Mouse (Mus musculus) liver, adult 2 months (tissue): Measurements from ENCODE around the gene Ifnlr1. TPM values are rescaled to one million over a fixed set of nuclear protein-coding genes. Genes with fewer than 3 reads are reported as not detected.

ENCODE experiments used
- DNase-seq: peaks from one replicate; pipeline ENCODE4 v3.0.0-alpha.2; 2011; ENCODE audit warnings: low read depth, low spot score; ENCODE audit errors: extremely low read depth
- H3K27ac ChIP-seq: fragments of 200-500 bp; replicated peaks from 2 replicates; pipeline ENCODE4 v1.5.1; 2012; ENCODE audit warnings: low read depth, mild to moderate bottlenecking, control low read depth, inconsistent platforms, low read length; ENCODE audit not compliant: insufficient read depth
- H3K27me3 ChIP-seq: fragments of 200-500 bp; 2 replicates; pipeline ENCODE4 v1.6.1; 2012; ENCODE audit warnings: mild to moderate bottlenecking, moderate library complexity, low read length, inconsistent platforms; ENCODE audit not compliant: control insufficient read depth, insufficient read depth
- H3K36me3 ChIP-seq: fragments of 200-500 bp; 2 replicates; pipeline ENCODE4 v1.6.1; 2012; ENCODE audit warnings: low read length, inconsistent platforms; ENCODE audit not compliant: control insufficient read depth, insufficient read depth
- H3K4me1 ChIP-seq: fragments of 200-500 bp; 2 replicates; pipeline ENCODE4 v1.6.1; 2011; ENCODE audit warnings: low read length; ENCODE audit not compliant: control insufficient read depth, insufficient read depth
- H3K4me3 ChIP-seq: fragments of 200-500 bp; 2 replicates; pipeline ENCODE4 v1.5.1; 2011; ENCODE audit warnings: low read depth, mild to moderate bottlenecking, control low read depth, low read length, moderate library complexity; ENCODE audit not compliant: insufficient read depth
- H3K79me2 ChIP-seq: fragments of 200-500 bp; 2 replicates; pipeline ENCODE4 v1.6.1; 2012; ENCODE audit warnings: inconsistent platforms, mild to moderate bottlenecking, low read length, moderate library complexity; ENCODE audit not compliant: control insufficient read depth, insufficient read depth
- H3K9ac ChIP-seq: fragments of 200-500 bp; 2 replicates; pipeline ENCODE4 v1.6.1; 2012; ENCODE audit warnings: low read depth, mild to moderate bottlenecking, control low read depth, inconsistent platforms, low read length
- CTCF ChIP-seq: fragments of 200-500 bp; IDR thresholded peaks from 2 replicates; pipeline ENCODE4 v1.5.1; 2011; ENCODE audit warnings: low read depth, low read length, control low read depth
- POLR2A ChIP-seq: fragments of 200-500 bp; IDR thresholded peaks from 2 replicates; pipeline ENCODE4 v1.6.1; 2011; ENCODE audit warnings: low read length, control low read depth; ENCODE audit not compliant: insufficient read depth; ENCODE audit errors: extremely low read depth
- WGBS: fragments of 180-500 bp; shearing (Covaris S2); methylation state at CpG from one replicate; pipeline ENCODE4 v1.1.7; 2018; 5-methylcytosine and 5-hydroxymethylcytosine counted together
- polyA plus RNA-seq: library from polyadenylated mRNA; depleted of rRNA; stranded (reverse); fragments of >200 nt; gene quantifications from 2 replicates; pipeline ENCODE4 v1.2.3, GENCODE M21; 2012
- total RNA-seq: library from RNA; depleted of rRNA; stranded (reverse); fragments of >200 nt; gene quantifications from 2 replicates; pipeline ENCODE4 v1.2.3, GENCODE M21; 2014

The Ifnlr1 gene
- total and polyA plus RNA-seq, 2 experiments = under 0.01 to 0.06 TPM

GRCm38 (mm10) chr4:135726416-135726815, 40.3 kb downstream of the Ifnlr1 start:
- peak; percentile 51 for DNase-seq
- WGBS = 32% methylated on average over 11 of the region's 11 CpGs
- no peak overlapping the region for H3K27ac ChIP-seq
- H3K79me2 ChIP-seq = no peaks in the 10 kb centered on the region
- no peaks in the 10 kb centered on the region for H3K27me3 ChIP-seq
- peaks cover 14% of the 10 kb centered on the region for H3K4me1 ChIP-seq
- TF ChIP-seq CTCF (no peak), POLR2A (no peak)
- H3K36me3 ChIP-seq = no peaks in the 10 kb centered on the region
- no peak overlapping the region for H3K9ac ChIP-seq
- no peak overlapping the region for H3K4me3 ChIP-seq

GRCm38 (mm10) chr4:135727817-135728216, 41.7 kb downstream of the Ifnlr1 start, which contains the start of gene Il22ra1:
TSS of gene Il22ra1 (plus strand) at chr4:135728172.
- Histone ChIP-seq H3K36me3 (no peaks in the 10 kb centered on the region), H3K9ac (peak within 1 kb of the TSS; percentile 80), H3K79me2 (no peaks in the 10 kb centered on the region), H3K4me1 (peaks cover 14% of the 10 kb centered on the region), H3K27ac (peak within 1 kb of the TSS; percentile 76), H3K4me3 (peak within 1 kb of the TSS; percentile 79), H3K27me3 (no peaks in the 10 kb centered on the region)
- DNase-seq = peak; percentile 85
- 5% methylated on average over 14 of the region's 14 CpGs for WGBS
- TF ChIP-seq CTCF (peak; percentile 41; the same call in 1 of the 2 replicates), POLR2A (no peak)

- no peak for TF ChIP-seq CTCF
- no peak for TF ChIP-seq POLR2A
- Histone ChIP-seq H3K27me3 (no peaks in the 10 kb centered on the region), H3K4me3 (no peak overlapping the region), H3K9ac (no peak overlapping the region), H3K36me3 (peaks cover 9% of the 10 kb centered on the region), H3K79me2 (no peaks in the 10 kb centered on the region), H3K27ac (no peak overlapping the region), H3K4me1 (peaks cover 14% of the 10 kb centered on the region)
- no peak for DNase-seq
- 88% methylated on average over 9 of the region's 9 CpGs for WGBS
These were observed 44.1 kb downstream of the Ifnlr1 start for GRCm38 (mm10) chr4:135730204-135730603.

GRCm38 (mm10) chr4:135730951-135731350, 44.9 kb downstream of the Ifnlr1 start:
- H3K4me3 ChIP-seq = no peak overlapping the region
- WGBS = 84% methylated on average over 8 of the region's 8 CpGs

GRCm38 (mm10) chr4:135733901-135734300, 47.8 kb downstream of the Ifnlr1 start:
- Histone ChIP-seq H3K4me3 (no peak overlapping the region), H3K79me2 (no peaks in the 10 kb centered on the region), H3K27ac (no peak overlapping the region), H3K9ac (no peak overlapping the region), H3K27me3 (no peaks in the 10 kb centered on the region), H3K36me3 (peaks cover 17% of the 10 kb centered on the region), H3K4me1 (peaks cover 4% of the 10 kb centered on the region)
- DNase-seq = no peak
- WGBS = 97% methylated on average over 14 of the region's 14 CpGs
- no peak for TF ChIP-seq POLR2A
- TF ChIP-seq CTCF = no peak

More at GRCm38 (mm10) chr4:135730951-135731350, 44.9 kb downstream of the Ifnlr1 start:
- H3K36me3 ChIP-seq = peaks cover 11% of the 10 kb centered on the region
- DNase-seq = no peak
- H3K79me2 ChIP-seq = no peaks in the 10 kb centered on the region
- H3K27ac ChIP-seq = no peak overlapping the region
- peaks cover 14% of the 10 kb centered on the region for H3K4me1 ChIP-seq
- no peak overlapping the region for H3K9ac ChIP-seq
- TF ChIP-seq POLR2A (no peak), CTCF (no peak)
- no peaks in the 10 kb centered on the region for H3K27me3 ChIP-seq

- Histone ChIP-seq H3K9ac (no peak overlapping the region), H3K27ac (no peak overlapping the region), H3K36me3 (peaks cover 17% of the 10 kb centered on the region), H3K4me1 (peaks cover 3% of the 10 kb centered on the region; the same call in 1 of the 2 replicates), H3K27me3 (no peaks in the 10 kb centered on the region), H3K4me3 (no peak overlapping the region), H3K79me2 (no peaks in the 10 kb centered on the region)
- no peak for DNase-seq
- WGBS = 88% methylated on average over 3 of the region's 3 CpGs
- TF ChIP-seq CTCF (no peak), POLR2A (no peak)
These were observed 50.8 kb downstream of the Ifnlr1 start for GRCm38 (mm10) chr4:135736903-135737302.
